Mouse (Mus musculus) kidney, postnatal 0 days (tissue): ENCODE measurements around the gene Adk. TPM values are rescaled to one million over a fixed set of nuclear protein-coding genes. Genes with fewer than 3 reads are reported as not detected.

Source experiments
- ATAC-seq: fragments of 200-750 bp; cut with Nextera tagmentation; replicated peaks from 2 replicates; pipeline ENCODE4 v1.8.0; 2017; ENCODE audit warnings: low read depth, moderate number of reproducible peaks, moderate TSS enrichment, moderate library complexity; ENCODE audit not compliant: low FRiP score
- DNase-seq: peaks from one replicate; pipeline ENCODE4 v3.0.0-alpha.2; 2016; ENCODE audit warnings: low spot score
- H3K27ac ChIP-seq: fragments of 300-500 bp; sonication (generic); 2 replicates; pipeline ENCODE4 v1.5.1; 2014; ENCODE audit warnings: mild to moderate bottlenecking
- H3K27me3 ChIP-seq: fragments of 300-500 bp; sonication (generic); 2 replicates; pipeline ENCODE4 v1.6.1; 2014; ENCODE audit warnings: low read length, mixed read lengths; ENCODE audit not compliant: insufficient read depth
- H3K36me3 ChIP-seq: fragments of 300-500 bp; sonication (generic); 2 replicates; pipeline ENCODE4 v1.6.1; 2014; ENCODE audit warnings: low read length, mixed read lengths; ENCODE audit not compliant: insufficient read depth
- H3K4me1 ChIP-seq: fragments of 300-500 bp; sonication (generic); replicated peaks from 2 replicates; pipeline ENCODE4 v1.6.1; 2014; ENCODE audit warnings: antibody characterized with exemption, low read length, mixed read lengths; ENCODE audit not compliant: insufficient read depth
- H3K4me2 ChIP-seq: fragments of 300-500 bp; sonication (generic); 2 replicates; pipeline ENCODE4 v1.6.1; 2014; ENCODE audit warnings: mild to moderate bottlenecking, low read length, moderate library complexity, mixed read lengths
- H3K4me3 ChIP-seq: fragments of 300-500 bp; sonication (generic); replicated peaks from 2 replicates; pipeline ENCODE4 v1.5.1; 2014; ENCODE audit warnings: low read depth, low read length
- H3K9ac ChIP-seq: fragments of 300-500 bp; sonication (generic); 2 replicates; pipeline ENCODE4 v1.6.1; 2014; ENCODE audit warnings: low read depth, low read length
- H3K9me3 ChIP-seq: fragments of 300-500 bp; sonication (generic); replicated peaks from 2 replicates; pipeline ENCODE4 v1.6.1; 2016; ENCODE audit warnings: low read length, inconsistent platforms, mixed read lengths
- CTCF ChIP-seq: IDR thresholded peaks from 2 replicates; pipeline ENCODE4 v1.5.1; 2016; ENCODE audit warnings: antibody characterized with exemption, low read depth, mild to moderate bottlenecking, moderate library complexity
- WGBS: fragments of 180-500 bp; shearing (Covaris S2); extraction: QIAGEN DNeasy Blood & Tissue Kit; methylation state at CpG from one replicate; pipeline ENCODE4 v1.1.7; 2014; 5-methylcytosine and 5-hydroxymethylcytosine counted together
- polyA plus RNA-seq: library from polyadenylated mRNA; unstranded; fragments of >200 nt; fragmentation: Nextera tagmentation; extraction: Ambion mirVana; gene quantifications from 2 replicates; pipeline ENCODE4 v1.2.1, GENCODE M21; 2015

Adk gene
- polyA plus RNA-seq, 1 experiment from 2014 or later = 193 TPM

GRCm38 (mm10) chr14:21313561-21314342 lies 261.4 kb downstream of the Adk start:
- H3K9ac ChIP-seq = no peak overlapping the region
- H3K9me3 ChIP-seq = no peaks in the 10 kb centered on the region
- no peaks in the 10 kb centered on the region for H3K4me1 ChIP-seq
- no peak for TF ChIP-seq CTCF
- H3K27me3 ChIP-seq = no peaks in the 10 kb centered on the region
- no peak overlapping the region for H3K4me2 ChIP-seq
- H3K4me3 ChIP-seq = no peak overlapping the region
- H3K27ac ChIP-seq = no peak overlapping the region
- DNase-seq (no peak), ATAC-seq (no peak)
- 60% methylated on average over 11 of the region's 11 CpGs for WGBS
- no peaks in the 10 kb centered on the region for H3K36me3 ChIP-seq

- DNase-seq (no peak), ATAC-seq (no peak)
- Histone ChIP-seq H3K4me2 (no peak overlapping the region), H3K27me3 (no peaks in the 10 kb centered on the region), H3K4me3 (no peak overlapping the region), H3K36me3 (0 out of 2 replicates have a peak, but pooled peaks cover 4% of the 10 kb centered on the region), H3K9me3 (no peaks in the 10 kb centered on the region), H3K9ac (no peak overlapping the region), H3K4me1 (no peaks in the 10 kb centered on the region), H3K27ac (no peak overlapping the region)
- TF ChIP-seq CTCF = no peak
- 81% methylated on average over 3 of the region's 3 CpGs for WGBS
Observed at GRCm38 (mm10) chr14:21314466-21314865, 262.1 kb downstream of the Adk start.

GRCm38 (mm10) chr14:21334826-21335225 lies 282.5 kb downstream of the Adk start:
- no peaks in the 10 kb centered on the region for H3K4me1 ChIP-seq
- no peak for DNase-seq
- no peaks in the 10 kb centered on the region for H3K27me3 ChIP-seq
- WGBS = 93% methylated on average over 1 of the region's 1 CpGs
- H3K27ac ChIP-seq = no peak overlapping the region
- H3K9ac ChIP-seq = no peak overlapping the region
- ATAC-seq = no peak
- TF ChIP-seq CTCF = no peak
- H3K4me3 ChIP-seq = no peak overlapping the region
- H3K36me3 ChIP-seq = no peaks in the 10 kb centered on the region
- no peak overlapping the region for H3K4me2 ChIP-seq
- no peaks in the 10 kb centered on the region for H3K9me3 ChIP-seq

- Histone ChIP-seq H3K27ac (no peak overlapping the region), H3K9me3 (no peaks in the 10 kb centered on the region), H3K27me3 (no peaks in the 10 kb centered on the region), H3K9ac (no peak overlapping the region), H3K4me3 (no peak overlapping the region), H3K4me2 (no peak overlapping the region), H3K4me1 (no peaks in the 10 kb centered on the region), H3K36me3 (no peaks in the 10 kb centered on the region)
- WGBS = 71% methylated on average over 11 of the region's 11 CpGs
- DNase-seq = no peak
- no peak for TF ChIP-seq CTCF
- ATAC-seq = no peak
Observed at GRCm38 (mm10) chr14:21335691-21336314, 283.4 kb downstream of the Adk start.

GRCm38 (mm10) chr14:21337948-21338347 lies 285.6 kb downstream of the Adk start:
- no peaks in the 10 kb centered on the region for H3K27me3 ChIP-seq
- TF ChIP-seq CTCF = no peak
- 79% methylated on average over 4 of the region's 4 CpGs for WGBS

GRCm38 (mm10) chr14:21341195-21341594 lies 288.8 kb downstream of the Adk start:
- Histone ChIP-seq H3K4me3 (no peak overlapping the region), H3K4me2 (no peak overlapping the region), H3K4me1 (no peaks in the 10 kb centered on the region), H3K9me3 (no peaks in the 10 kb centered on the region), H3K27me3 (no peaks in the 10 kb centered on the region), H3K9ac (no peak overlapping the region), H3K27ac (no peak overlapping the region), H3K36me3 (no peaks in the 10 kb centered on the region)
- 73% methylated on average over 1 of the region's 1 CpGs for WGBS
- TF ChIP-seq CTCF = no peak
- ATAC-seq (no peak), DNase-seq (no peak)

More at GRCm38 (mm10) chr14:21337948-21338347, 285.6 kb downstream of the Adk start:
- H3K4me1 ChIP-seq = no peaks in the 10 kb centered on the region
- H3K9me3 ChIP-seq = no peaks in the 10 kb centered on the region
- no peak overlapping the region for H3K9ac ChIP-seq
- no peak overlapping the region for H3K4me3 ChIP-seq
- ATAC-seq (no peak), DNase-seq (no peak)
- H3K36me3 ChIP-seq = no peaks in the 10 kb centered on the region
- no peak overlapping the region for H3K4me2 ChIP-seq
- H3K27ac ChIP-seq = no peak overlapping the region
